Mouse (Mus musculus) liver (tissue): Measurements from ENCODE around the gene Trpm1.
A peak's percentile ranks its signal among the peaks of the same experiment; 100 is the strongest.

Experiments used
- DNase-seq: peaks from one replicate; pipeline ENCODE4 v3.0.0-alpha.2; 2020; ENCODE audit warnings: mixed read lengths

The Trpm1 gene

DNA sequence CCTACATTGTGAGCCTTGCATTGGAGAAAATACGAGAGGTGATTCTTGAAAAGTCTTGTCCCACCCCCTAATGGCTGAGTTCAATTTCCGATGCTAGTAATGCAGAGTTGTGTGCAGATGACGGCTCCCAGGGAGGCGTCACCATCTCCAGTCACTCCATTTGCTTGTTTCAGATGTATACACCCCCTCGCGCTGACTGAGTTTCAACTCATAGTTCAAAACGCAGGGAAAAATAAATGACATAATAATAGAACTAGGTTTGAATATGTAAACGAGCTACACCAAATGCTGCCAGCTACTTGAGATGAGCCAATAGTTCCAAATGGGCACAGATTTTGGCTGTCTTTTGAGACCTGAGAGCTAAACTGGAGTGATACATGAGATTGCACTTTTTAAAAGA, 84.1 kb downstream of the Trpm1 start:
- DNase-seq, result no peak

DNA sequence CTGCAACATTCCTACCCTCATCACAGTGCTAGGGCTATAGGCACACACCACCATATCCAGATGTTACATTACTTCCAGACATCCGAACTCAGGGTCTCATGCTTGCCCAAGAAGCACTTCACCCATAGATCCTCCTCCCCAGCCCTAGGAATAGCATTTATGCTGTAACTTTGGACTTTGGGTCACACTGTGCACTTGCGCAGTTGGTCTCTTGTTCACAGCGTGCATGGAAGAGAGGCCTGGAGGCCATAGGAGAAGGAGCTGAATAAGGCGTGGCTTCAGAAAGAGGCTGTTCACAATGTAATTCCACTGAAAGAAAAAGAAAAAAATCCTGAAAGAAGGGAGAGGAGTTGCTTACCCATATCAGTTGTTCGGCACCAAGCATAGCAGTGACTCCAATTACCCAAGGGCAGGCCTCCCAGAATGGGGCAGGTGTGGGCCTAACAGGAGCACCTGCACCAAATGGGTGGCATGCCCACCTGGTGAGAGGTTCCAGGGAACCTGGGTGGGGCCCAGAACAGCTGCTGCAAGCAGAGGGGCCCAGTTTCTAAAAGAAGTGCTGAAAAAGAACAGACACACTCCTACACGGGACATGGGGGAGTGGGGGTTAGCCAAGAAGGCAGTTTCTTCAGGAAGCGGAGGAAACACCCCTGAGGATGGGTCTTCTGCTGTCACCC, 84.9 kb downstream of the Trpm1 start:
- DNase-seq, result no peak

DNA sequence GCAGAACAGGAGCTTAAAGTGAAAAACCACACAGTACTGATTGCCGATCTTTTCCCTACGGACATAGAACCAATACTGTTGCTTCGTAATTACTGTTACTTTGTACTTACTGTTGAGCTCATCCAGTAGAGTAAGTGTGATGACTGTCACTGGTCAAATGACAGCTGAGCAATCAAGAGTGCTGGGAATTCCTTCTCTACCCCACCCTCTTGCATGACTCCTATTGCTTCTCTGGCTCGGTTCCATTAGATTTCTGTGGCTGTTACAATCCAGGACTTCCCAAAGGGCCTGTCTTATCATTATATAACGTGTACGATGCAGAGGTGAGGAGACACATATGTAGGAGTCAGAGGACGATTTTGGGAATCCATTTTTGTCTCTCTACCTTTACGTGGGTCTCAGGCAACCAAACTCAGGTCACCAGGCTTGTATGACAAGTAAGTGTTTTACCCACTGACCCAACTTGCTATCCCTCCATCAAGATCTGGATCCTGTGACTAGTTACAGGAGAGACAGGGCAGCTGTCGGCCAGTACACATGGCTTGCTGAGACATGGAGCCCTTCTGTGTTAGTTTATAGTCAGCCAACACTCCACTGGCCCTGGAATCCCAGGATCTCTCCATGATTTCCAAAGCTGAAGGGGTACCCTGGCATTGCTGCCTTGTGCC, 85.6 kb downstream of the Trpm1 start:
- no peak for DNase-seq

DNA sequence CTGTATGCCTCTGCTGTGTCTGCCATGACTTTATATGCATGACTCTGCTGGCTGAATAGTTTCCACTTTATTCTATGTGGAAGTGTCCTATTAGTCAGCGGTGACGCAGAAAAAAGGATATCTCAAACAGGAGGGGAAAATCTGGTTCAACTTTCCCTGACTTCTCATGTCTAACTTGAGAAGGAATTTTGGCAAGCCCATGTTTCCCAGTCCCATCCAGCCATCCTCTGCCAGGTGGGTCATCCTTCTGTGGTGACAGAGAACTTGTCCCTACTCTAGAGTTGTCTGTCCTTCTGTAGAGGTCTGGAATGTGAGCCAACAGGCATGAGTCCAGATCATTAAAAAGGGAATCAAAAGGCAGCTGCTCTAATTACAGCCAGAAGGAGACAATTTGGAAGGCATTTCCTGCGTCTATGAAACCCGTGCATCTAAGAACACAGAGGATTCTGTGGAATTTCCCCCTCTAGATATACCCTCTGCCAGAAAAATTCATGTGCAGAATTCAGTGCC, 86.2 kb downstream of the Trpm1 start:
- no peak for DNase-seq

DNA sequence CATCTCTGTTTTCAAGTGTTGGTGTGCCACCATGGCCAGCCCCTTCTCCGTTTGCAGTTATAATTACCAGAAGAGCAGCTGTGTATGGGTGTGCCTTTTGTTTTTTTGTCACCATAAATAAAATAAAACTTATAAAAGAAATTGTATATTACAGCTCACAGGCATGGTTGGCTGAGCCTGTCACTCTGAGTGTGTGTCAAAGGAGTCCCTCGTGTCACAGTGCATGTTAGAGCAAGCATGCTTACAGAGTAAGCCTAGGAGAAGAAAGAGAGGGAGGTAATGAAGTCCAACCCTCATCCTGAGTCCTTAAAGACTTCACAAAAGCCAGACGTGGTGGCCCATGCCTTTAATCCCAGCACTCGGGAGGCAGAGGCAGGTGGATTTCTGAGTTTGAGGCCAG, 88.8 kb downstream of the Trpm1 start:
- no peak for DNase-seq

DNA sequence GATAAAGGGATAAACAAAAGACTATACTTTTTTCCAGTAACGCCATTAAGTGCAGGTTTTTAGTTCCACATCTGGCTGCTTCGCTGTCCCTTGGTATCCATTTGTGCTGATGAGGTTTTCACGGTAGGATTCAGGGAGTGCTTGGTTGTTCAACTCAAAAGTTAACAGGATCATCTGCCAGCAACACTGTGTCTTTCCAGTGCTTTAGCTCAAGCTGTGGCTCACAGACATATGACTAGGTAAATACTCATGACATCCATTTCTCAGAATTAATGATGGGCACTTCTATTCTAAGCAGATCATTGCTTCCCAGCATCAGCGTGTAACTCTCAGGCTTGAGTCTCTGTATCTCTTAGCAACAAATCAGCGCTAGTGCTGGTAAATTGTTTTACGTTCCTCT, 90.7 kb downstream of the Trpm1 start:
- no peak for DNase-seq

DNA sequence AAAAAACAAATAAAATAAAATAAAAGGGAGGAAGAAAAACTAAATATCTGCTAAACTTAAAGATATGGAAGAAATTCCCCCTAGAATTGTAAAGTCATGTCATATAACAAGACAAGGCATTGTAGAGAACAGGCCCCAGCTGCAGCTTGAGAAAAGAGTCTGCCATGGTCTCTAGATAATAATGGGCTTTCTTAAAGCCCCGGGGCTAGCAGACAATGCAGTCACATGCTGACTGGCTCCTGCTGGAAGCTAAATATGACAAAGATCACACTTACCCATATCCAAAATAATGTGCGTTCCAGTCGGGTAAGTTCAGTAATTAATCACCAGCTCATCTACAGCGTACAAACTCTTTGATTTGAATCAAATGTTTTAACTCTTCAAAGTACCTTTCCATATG, 93.1 kb downstream of the Trpm1 start:
- no peak for DNase-seq

DNA sequence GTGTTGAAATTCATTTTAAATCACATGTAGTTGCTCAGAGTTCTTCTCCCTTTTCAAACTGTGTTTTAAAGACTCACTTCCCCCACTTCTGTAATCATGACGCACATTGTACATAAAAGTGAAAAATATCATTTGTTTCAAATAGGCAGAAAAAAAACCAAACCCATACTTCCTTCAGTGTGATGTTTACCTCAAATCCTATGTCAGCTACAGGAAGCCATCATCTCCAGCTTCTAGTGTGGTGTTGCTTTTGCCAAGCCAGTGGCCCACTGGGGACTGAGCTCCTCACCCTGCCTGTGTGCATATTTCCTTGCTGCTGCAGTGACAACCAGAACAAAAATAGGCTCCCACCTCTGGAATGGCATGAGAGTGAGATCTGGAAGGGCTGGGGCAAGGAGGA, 94.7 kb downstream of the Trpm1 start:
- no peak for DNase-seq

DNA sequence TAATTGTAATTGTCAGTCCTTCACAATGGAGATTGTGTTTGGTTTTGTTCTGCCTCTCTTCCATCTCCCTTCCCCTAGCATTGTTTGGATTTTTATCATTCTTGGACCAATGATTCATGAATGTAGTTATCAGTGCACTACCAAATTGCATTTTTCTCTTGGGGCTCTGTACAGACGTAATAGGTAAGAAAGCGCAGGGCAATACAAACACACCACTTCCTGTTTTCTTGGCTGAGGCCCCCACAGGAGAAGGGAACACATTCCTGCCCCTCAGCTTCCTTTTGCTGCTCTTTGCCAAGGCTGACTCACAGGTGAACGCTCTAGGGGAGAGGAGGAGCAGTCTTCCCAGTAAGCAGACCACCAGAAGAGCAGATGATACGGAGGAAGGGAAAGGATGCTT, 96.1 kb downstream of the Trpm1 start:
- no peak for DNase-seq

DNA sequence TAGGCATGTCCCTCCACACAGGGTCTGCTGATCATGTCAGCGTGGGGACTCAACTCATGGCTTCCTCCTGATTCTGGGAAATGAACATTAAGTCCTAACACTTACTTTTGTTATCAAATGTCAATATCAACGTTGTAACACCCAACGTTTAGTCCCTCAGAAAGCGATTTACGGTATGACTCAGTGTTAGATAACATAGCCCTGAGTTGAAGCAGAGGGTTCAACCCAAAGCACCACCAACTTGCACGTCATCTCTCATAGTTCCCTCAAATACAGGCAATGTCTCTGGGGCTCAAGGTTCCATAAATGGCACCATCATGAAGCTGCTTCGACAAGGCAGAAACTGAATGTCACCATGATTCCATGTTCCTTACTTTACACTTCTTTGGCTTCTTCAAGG, 96.8 kb downstream of the Trpm1 start:
- no peak for DNase-seq

DNA sequence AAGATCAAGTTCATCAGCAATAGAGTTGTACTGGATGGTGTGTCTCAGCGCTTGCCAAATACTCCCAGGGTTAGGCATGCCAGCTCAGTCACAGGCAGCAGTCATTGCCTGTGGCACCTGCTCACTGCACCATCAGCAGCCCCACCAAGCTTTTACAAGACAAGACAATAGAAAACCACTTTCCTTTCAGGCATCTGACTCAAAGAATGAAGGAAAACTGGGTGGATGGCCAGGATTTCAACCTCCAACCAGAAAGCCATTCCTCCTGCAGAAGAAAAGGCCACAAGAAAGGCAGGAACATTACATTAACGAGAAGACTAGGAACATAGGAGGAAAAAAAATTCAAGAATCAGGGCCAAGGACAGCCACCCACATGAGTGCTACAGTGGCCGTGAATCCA, 100.1 kb downstream of the Trpm1 start:
- no peak for DNase-seq

DNA sequence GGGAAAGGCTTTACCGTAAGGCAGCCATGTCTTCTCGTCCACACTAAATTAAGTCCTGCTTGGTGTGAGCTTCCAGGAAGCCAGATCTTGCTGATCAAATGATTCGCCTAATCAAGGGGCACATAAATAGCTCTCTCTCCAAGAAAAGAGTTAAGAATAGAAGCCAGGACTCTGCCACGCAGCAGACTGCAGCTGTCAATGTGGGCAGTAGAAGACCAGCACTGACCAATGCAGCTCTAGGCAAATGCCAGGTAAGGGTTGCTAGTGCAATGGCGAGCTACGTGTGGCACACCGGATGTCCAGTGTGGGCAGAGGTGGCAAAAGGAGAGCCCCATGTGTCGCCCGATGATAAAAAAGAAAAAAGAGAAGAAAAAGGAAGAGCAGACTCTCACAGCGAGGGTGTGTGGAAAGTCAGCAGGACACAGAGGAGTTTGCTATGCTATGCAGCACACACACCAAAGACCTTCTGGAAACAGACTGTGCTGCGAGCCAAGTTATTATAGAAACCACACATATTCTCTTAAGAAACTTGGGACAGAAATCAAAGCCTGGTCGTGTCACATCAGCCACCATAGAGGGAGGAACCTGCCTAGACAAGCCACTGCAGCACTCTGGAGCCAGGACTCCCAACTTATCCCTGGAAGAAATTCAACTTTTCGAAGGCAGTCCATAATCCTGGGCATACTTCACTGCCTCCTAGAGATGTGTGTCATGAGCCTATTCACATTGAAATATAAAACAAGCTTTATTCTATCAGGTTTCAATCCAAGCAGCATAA, 112.1 kb downstream of the Trpm1 start:
- DNase-seq, result no peak

DNA sequence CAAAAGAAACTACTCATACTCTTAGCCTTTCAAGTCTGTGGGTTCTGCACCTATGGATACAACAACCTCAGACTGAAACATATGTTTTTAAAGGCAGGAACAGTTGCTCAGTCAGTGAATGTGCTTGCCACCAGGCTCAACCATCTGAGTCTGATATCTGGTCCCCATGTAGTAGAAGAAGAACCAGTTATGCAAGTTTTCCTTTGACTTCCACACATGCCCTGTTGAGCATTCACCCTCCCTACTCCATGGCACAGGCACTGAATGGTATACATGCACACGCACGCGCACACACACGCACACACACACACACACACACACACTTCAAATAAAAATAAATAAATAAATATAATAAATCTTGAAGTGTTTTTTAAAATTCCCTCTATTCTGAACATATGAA, 113.0 kb downstream of the Trpm1 start:
- no peak for DNase-seq

DNA sequence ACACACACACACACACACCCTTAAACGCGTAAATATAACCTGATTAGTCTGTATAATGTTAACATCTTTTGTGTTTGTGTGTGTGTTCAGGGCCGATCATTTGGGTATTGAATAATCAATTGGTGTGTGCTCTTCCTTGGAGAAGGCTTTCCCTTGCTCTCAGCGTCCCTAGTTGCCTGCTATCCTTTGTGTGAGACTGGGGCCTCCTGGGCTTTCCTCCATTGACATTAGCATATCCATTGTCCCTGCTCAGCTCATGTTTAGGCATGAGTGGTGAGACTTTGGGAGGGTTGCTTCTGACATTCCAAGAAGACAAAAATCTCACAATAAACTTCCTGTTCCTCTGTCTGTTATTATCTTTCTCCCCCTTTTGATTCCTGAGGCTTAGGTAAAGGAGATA, 118.3 kb downstream of the Trpm1 start:
- no peak for DNase-seq

DNA sequence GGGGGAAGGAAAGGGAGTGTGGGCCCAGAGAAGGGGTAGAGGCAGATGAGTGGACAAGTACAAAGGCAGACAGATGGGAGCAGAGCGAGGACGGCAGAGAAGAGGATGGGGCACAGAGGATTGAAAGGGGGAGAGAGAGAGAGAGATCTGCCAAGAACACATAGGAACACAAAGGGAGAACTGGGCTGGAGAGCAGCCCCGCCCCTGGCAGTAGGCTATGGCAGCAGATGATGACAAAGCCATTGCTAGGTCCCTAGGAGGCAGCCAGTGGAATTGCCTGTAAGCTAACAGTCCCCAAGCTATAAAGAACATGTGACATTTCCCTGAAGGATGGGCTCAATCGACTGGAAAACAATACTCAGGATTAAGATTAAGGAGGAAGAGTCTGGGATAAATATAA, 121.9 kb downstream of the Trpm1 start:
- DNase-seq, result no peak

DNA sequence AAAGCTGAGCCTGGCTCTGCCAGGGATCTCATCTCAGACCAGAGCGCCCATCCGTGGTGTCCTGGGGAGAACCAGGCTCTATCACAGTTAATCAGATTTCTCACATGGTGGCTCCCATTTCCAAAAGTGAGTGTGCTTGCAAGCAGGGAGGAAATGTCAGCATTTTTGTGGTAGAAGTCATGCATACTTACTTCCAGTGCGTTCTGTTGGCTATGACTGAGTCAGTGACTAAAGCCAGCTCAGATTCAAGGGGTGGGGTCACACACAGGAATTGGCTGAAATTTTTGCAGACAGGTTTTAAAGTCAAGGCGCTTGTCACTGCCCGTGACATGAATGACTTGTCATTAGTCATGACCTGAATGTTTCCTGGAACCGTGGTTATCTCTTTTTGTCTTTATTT, 123.3 kb downstream of the Trpm1 start:
- no peak for DNase-seq

DNA sequence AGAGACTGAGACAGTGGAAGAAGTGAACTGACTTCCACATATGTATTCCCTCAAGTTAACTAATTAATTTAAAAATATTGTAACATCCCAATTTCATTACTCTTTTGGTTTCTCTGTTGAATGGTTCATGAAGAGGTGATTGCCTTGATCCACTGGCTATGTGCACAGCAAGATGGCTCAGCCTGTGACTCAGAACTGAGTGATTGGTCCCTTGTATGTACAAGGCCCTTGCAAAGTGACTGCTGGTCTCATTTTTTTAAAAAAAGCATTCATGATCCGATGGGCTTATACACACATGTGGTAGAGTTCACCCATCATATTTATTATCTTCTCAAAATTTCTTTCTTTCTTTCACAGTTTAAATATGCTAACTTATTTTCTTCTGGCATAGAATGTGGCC, 124.9 kb downstream of the Trpm1 start:
- DNase-seq, result no peak

DNA sequence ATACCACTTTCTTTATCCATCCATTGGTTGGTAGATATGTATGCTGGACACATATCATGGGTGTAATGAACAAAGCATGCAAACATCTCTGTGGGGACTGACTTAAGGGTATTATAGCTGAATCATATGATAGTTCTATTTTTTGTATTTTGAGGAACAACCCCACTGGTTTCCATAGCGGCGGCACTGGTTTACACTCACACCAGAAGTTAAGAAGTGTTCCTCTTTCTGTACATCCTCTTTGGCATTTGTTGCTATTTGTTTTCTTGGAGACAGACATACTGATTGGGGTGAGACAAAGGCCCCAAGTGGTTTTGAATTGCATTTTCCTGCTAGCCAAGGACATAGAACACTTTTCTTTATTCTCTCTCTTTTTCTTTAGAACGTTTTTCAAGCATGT, 125.9 kb downstream of the Trpm1 start:
- DNase-seq, result no peak

DNA sequence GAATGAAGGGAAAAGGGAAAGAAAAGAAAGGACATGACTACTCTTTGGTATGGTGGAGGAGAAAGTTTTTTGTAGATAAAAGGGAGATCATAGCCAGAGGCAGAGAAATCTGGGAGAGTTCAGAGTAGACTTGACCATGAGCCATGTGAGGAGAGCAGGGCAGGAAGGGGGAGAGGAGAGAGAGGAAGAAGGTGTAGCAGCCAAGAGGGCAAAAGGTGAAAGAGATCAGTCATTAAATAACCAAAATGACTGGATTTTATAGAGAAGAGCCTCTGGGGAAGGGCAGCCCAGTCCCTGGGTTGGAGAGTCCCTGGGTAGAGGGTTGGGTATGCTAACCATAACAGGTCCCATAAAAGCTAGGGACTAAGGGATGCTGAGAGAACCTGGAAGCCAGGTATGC, 132.9 kb downstream of the Trpm1 start:
- DNase-seq, result no peak

DNA sequence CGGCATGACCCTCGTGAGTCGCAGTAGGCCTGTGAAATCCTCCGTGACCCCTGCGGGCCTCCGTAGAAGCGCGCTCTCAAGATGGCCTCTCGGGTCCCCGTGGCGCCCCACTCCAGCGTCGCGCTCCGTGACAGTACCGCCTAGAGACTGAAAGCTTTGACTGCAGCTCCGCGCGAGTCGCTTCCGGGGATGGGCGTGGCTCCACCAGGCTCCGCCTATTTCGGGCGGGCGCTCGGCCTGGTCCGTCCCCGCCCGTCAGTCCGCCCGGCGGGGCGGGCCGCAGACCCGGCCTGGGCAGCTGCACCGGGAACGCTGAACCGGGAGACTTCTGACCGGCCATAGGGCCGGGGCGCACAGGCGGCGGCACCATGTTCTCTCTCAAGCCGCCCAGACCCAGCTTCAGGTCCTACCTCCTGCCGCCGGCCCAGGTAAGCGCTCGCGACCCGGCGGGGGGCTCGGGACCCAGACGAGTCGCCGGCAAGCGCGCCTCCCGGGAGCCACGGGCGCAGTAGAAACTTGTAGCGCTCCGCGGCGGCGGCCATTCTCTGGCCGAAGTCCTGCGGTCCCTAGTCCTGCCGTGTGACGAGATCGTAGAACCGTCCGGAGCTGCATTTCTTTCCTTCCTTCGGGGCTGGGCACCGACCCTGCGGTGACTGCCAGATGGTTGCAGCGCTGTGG, 133.9 kb downstream of the Trpm1 start, which contains the start of gene Mtmr10:
Gene Mtmr10 (plus strand): TSS at position 240 of the 678 bp plus-strand sequence.
- DNase-seq, result peak; percentile 97

DNA sequence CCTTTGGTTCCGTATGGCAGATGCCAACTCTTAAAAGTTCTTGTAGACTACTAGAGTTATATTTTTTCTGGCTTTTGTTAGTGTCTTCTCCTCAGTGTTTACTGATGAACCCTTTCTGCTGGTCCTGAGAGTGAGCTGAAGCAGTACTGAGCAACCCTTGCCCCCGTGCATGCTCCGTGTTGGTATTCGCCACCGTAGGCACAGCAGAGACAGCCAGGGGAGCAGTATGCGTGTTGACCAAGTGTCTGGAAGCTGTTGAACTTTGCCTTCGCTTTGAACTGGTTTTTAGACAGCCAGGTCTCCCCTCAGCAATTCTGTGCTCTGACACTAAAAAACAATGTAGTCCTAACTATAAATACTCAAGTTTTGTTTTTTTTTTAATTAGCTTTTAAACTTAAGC, 135.8 kb downstream of the Trpm1 start:
- no peak for DNase-seq

DNA sequence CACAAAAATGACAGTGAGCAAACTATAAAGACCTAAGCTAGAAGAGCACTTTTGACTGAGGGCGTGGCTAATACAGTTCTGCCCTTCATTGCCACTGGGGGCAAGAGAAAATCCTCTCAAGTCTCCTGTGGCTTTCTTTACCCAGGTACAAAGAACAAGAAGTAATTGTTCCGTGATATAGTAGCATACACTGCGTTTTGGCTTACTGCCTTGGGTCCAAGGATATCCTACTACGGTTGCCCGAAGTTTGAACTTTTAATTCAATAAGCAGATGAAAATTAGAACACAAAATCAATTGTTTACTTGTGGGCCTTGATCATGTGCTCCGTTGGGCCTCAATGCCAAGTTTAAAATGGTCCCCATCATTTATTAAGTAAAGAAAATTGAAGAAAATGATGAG, 136.8 kb downstream of the Trpm1 start:
- DNase-seq, result no peak

DNA sequence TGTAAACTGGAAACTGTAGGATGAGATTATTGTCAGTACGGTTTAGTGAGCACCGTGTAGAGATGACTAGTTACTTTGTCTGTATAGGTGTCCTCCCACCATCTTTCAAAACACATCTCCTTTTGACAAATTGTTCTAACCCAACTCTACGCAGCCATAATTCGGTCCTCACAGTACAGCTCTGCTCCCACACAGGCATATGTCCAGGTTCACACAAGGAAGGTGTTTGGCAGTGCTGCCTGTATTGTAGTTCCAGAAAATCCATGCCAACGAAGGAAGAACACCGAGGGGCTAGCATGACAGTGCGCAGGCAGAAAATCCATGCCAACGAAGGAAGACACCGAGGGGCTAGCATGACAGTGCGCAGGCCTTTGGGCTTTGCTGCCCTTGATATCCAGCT, 138.1 kb downstream of the Trpm1 start:
- DNase-seq, result no peak
